Mouse (Mus musculus) brown adipose tissue, adult 24 weeks (tissue): ENCODE measurements around the gene Gimap3. TPM values are rescaled to one million over a fixed set of nuclear protein-coding genes. Genes with fewer than 3 reads are reported as not detected.

ENCODE experiments used
- H3K27ac ChIP-seq: fragments of 200-500 bp; replicated peaks from 2 replicates; pipeline ENCODE4 v1.5.1; 2012; ENCODE audit warnings: low read depth, mild to moderate bottlenecking, low read length
- H3K4me1 ChIP-seq: fragments of 200-500 bp; 2 replicates; pipeline ENCODE4 v1.6.1; 2012; ENCODE audit warnings: low read length, mixed read lengths; ENCODE audit not compliant: control insufficient read depth, insufficient read depth, insufficient read length
- H3K4me3 ChIP-seq: fragments of 200-500 bp; 2 replicates; pipeline ENCODE4 v1.5.1; 2012; ENCODE audit warnings: low read depth, mild to moderate bottlenecking, low read length, moderate library complexity; ENCODE audit not compliant: insufficient read depth
- polyA plus RNA-seq: library from polyadenylated mRNA; stranded (reverse); fragments of >200 nt; gene quantifications from 2 replicates; pipeline ENCODE4 v1.2.4, GENCODE M21; 2012; ENCODE audit not compliant: missing spikeins, insufficient read depth, insufficient read length

Gene Gimap3
- 0.75 and 0.79 TPM in 2 replicates for polyA plus RNA-seq

GRCm38 (mm10) chr6:48770696-48771095, at the start of gene Gimap3:
Gene Gimap3 (minus strand): TSS chr6:48770851.
- no peak within 1 kb of the TSS for H3K27ac ChIP-seq
- H3K4me3 ChIP-seq, result no peak within 1 kb of the TSS
- no peaks in the 10 kb centered on the region for H3K4me1 ChIP-seq

- no peak overlapping the region for H3K4me3 ChIP-seq
- no peak overlapping the region for H3K27ac ChIP-seq
- H3K4me1 ChIP-seq, result no peaks in the 10 kb centered on the region
These were observed 47.2 kb upstream of the Gimap3 start for GRCm38 (mm10) chr6:48817815-48818214.

GRCm38 (mm10) chr6:48815013-48815412, 44.4 kb upstream of the Gimap3 start:
- H3K27ac ChIP-seq, result no peak overlapping the region
- H3K4me1 ChIP-seq, result no peaks in the 10 kb centered on the region
- no peak overlapping the region for H3K4me3 ChIP-seq

GRCm38 (mm10) chr6:48809494-48810219, 39.0 kb upstream of the Gimap3 start:
- Histone ChIP-seq H3K4me1 (no peaks in the 10 kb centered on the region), H3K4me3 (no peak overlapping the region), H3K27ac (no peak overlapping the region)

- Histone ChIP-seq H3K4me3 (no peak overlapping the region), H3K27ac (no peak overlapping the region), H3K4me1 (no peaks in the 10 kb centered on the region)
These were observed 36.1 kb upstream of the Gimap3 start for GRCm38 (mm10) chr6:48806746-48807145.

- Histone ChIP-seq H3K27ac (no peak overlapping the region), H3K4me1 (no peaks in the 10 kb centered on the region), H3K4me3 (no peak overlapping the region)
These were observed 33.7 kb upstream of the Gimap3 start for GRCm38 (mm10) chr6:48804346-48804745.

- H3K4me1 ChIP-seq, result no peaks in the 10 kb centered on the region
- no peak overlapping the region for H3K27ac ChIP-seq
- no peak overlapping the region for H3K4me3 ChIP-seq
These were observed 32.9 kb upstream of the Gimap3 start for GRCm38 (mm10) chr6:48803406-48804051.

GRCm38 (mm10) chr6:48801897-48802296, 31.2 kb upstream of the Gimap3 start:
- H3K27ac ChIP-seq, result no peak overlapping the region
- H3K4me3 ChIP-seq, result no peak overlapping the region
- no peaks in the 10 kb centered on the region for H3K4me1 ChIP-seq

GRCm38 (mm10) chr6:48787867-48788266, 17.2 kb upstream of the Gimap3 start:
- no peak overlapping the region for H3K4me3 ChIP-seq
- H3K4me1 ChIP-seq, result no peaks in the 10 kb centered on the region
- H3K27ac ChIP-seq, result no peak overlapping the region

- no peaks in the 10 kb centered on the region for H3K4me1 ChIP-seq
- no peak overlapping the region for H3K4me3 ChIP-seq
- no peak overlapping the region for H3K27ac ChIP-seq
These were observed 14.9 kb upstream of the Gimap3 start for GRCm38 (mm10) chr6:48785601-48786000.

GRCm38 (mm10) chr6:48785189-48785588, 14.5 kb upstream of the Gimap3 start:
- no peak overlapping the region for H3K4me3 ChIP-seq
- H3K27ac ChIP-seq, result no peak overlapping the region
- H3K4me1 ChIP-seq, result no peaks in the 10 kb centered on the region

GRCm38 (mm10) chr6:48784406-48784805, 13.8 kb upstream of the Gimap3 start:
- Histone ChIP-seq H3K4me1 (no peaks in the 10 kb centered on the region), H3K27ac (no peak overlapping the region)

GRCm38 (mm10) chr6:48772030-48772429, 1.4 kb upstream of the Gimap3 start:
- Histone ChIP-seq H3K4me1 (no peaks in the 10 kb centered on the region), H3K27ac (no peak overlapping the region), H3K4me3 (no peak overlapping the region)

More at GRCm38 (mm10) chr6:48784406-48784805, 13.8 kb upstream of the Gimap3 start:
- H3K4me3 ChIP-seq, result no peak overlapping the region

GRCm38 (mm10) chr6:48768933-48769332, 1.7 kb downstream of the Gimap3 start:
- no peak overlapping the region for H3K27ac ChIP-seq
- no peaks in the 10 kb centered on the region for H3K4me1 ChIP-seq
- H3K4me3 ChIP-seq, result no peak overlapping the region

- Histone ChIP-seq H3K4me1 (no peaks in the 10 kb centered on the region), H3K27ac (no peak overlapping the region), H3K4me3 (no peak overlapping the region)
These were observed 2.3 kb downstream of the Gimap3 start for GRCm38 (mm10) chr6:48768178-48768869.
